Mouse (Mus musculus) ES-E14 (cell line): ENCODE measurements around the gene Tspan8. TPM values are rescaled to one million over a fixed set of nuclear protein-coding genes. Genes with fewer than 3 reads are reported as not detected.
A peak's percentile ranks its signal among the peaks of the same experiment; 100 is the strongest.

ENCODE experiments used
- DNase-seq: peaks from one replicate; pipeline ENCODE4 v3.0.0-alpha.2; 2013; ENCODE audit warnings: low read depth, low spot score
- H3K27ac ChIP-seq: 2 replicates; pipeline ENCODE4 v1.5.1; 2012; ENCODE audit warnings: low read depth, mild to moderate bottlenecking, low read length, moderate library complexity, mixed read lengths; ENCODE audit not compliant: poor library complexity, insufficient read depth, severe bottlenecking
- H3K36me3 ChIP-seq: 2 replicates; pipeline ENCODE4 v1.6.1; 2012; ENCODE audit warnings: mild to moderate bottlenecking, low read length, moderate library complexity, mixed read lengths; ENCODE audit not compliant: control insufficient read depth, poor library complexity, insufficient read depth, severe bottlenecking
- H3K4me1 ChIP-seq, 2 experiments: fragments of 150-350 bp in 1 of 2; sonication (generic) in 1 of 2; 2 replicates each; pipeline ENCODE4 v1.6.1; 2012; ENCODE audit warnings: low read length in 2 of 2, mild to moderate bottlenecking in 1 of 2, mixed read lengths in 1 of 2; ENCODE audit not compliant: control insufficient read depth in 2 of 2, insufficient read depth in 2 of 2, poor library complexity in 1 of 2
- H3K4me3 ChIP-seq, 2 experiments: fragments of 150-350 bp in 1 of 2; sonication (generic) in 1 of 2; 2 replicates each; pipeline ENCODE4 v1.5.1; 2012; ENCODE audit warnings: low read length in 2 of 2, low read depth in 1 of 2, mild to moderate bottlenecking in 1 of 2, mixed read lengths in 1 of 2; ENCODE audit not compliant: insufficient read depth in 1 of 2, poor library complexity in 1 of 2, severe bottlenecking in 1 of 2
- H3K9ac ChIP-seq: 2 replicates; pipeline ENCODE4 v1.6.1; 2012; ENCODE audit warnings: low read depth, mild to moderate bottlenecking, low read length, mixed read lengths; ENCODE audit not compliant: poor library complexity, insufficient read depth, severe bottlenecking
- H3K9me3 ChIP-seq: fragments of 150-350 bp; sonication (generic); 2 replicates; pipeline ENCODE4 v1.6.1; 2012; ENCODE audit warnings: low read depth, mild to moderate bottlenecking, low read length; ENCODE audit not compliant: control insufficient read depth, insufficient read depth
- CHD2 ChIP-seq: IDR thresholded peaks from 2 replicates; pipeline ENCODE4 v1.6.1; 2014; ENCODE audit warnings: mild to moderate bottlenecking, low read depth, low read length, inconsistent platforms
- HCFC1 ChIP-seq: IDR thresholded peaks from 2 replicates; pipeline ENCODE4 v1.6.1; 2012; ENCODE audit warnings: low read length, inconsistent platforms, borderline replicate concordance; ENCODE audit not compliant: insufficient read depth
- MAFK ChIP-seq: IDR thresholded peaks from 2 replicates; pipeline ENCODE4 v1.6.1; 2014; ENCODE audit warnings: mild to moderate bottlenecking, low read depth, low read length, inconsistent platforms; ENCODE audit not compliant: insufficient read depth
- ZC3H11A ChIP-seq: IDR thresholded peaks from 2 replicates; pipeline ENCODE4 v1.6.1; 2012; ENCODE audit warnings: low read depth, mild to moderate bottlenecking, inconsistent platforms, low read length, borderline replicate concordance
- ZNF384 ChIP-seq: IDR thresholded peaks from 2 replicates; pipeline ENCODE4 v1.6.1; 2012; ENCODE audit warnings: low read depth, low read length, inconsistent platforms
- in situ Hi-C, 2 experiments: fragments of 600-800 bp; cut with MboI; formaldehyde crosslinking; loops; one replicate each; pipeline ENCODE4 v1.15.1; 2025; ENCODE audit warnings: low sequenced_read_pairs in 2 of 2, inconsistent platforms in 1 of 2; ENCODE audit not compliant: unreplicated experiment in 2 of 2
- total RNA-seq: library from RNA; depleted of rRNA; stranded (reverse); fragments of 300-350 nt; gene quantifications from 2 replicates; pipeline ENCODE4 v1.2.3, GENCODE M21; 2012

The Tspan8 gene
- total RNA-seq, 1 experiment = 4.4 TPM

- no peak overlapping the region for H3K4me3 ChIP-seq
- in situ Hi-C loops = no loop called here
- H3K4me1 ChIP-seq = no peaks in the 10 kb centered on the region
- H3K27ac ChIP-seq = no peak overlapping the region
- H3K36me3 ChIP-seq = no peaks in the 10 kb centered on the region
- no peak for DNase-seq
- no peaks in the 10 kb centered on the region for H3K9me3 ChIP-seq
- TF ChIP-seq MAFK = no peak
- no peak for TF ChIP-seq CHD2
- TF ChIP-seq ZNF384 = no peak
- no peak for TF ChIP-seq HCFC1
- no peak for TF ChIP-seq ZC3H11A
- H3K9ac ChIP-seq = no peak overlapping the region
These were observed 39.3 kb upstream of the Tspan8 start for GRCm38 (mm10) chr10:115777366-115777765.

- Histone ChIP-seq H3K9me3 (no peaks in the 10 kb centered on the region), H3K9ac (no peak overlapping the region), H3K4me3 (no peak overlapping the region), H3K4me1 (no peaks in the 10 kb centered on the region), H3K36me3 (no peaks in the 10 kb centered on the region), H3K27ac (no peak overlapping the region)
- peak; percentile 22 for DNase-seq
- in situ Hi-C loops = no loop called here
- TF ChIP-seq ZC3H11A (no peak), ZNF384 (no peak), MAFK (no peak), CHD2 (no peak), HCFC1 (no peak)
These were observed 38.0 kb upstream of the Tspan8 start for GRCm38 (mm10) chr10:115778624-115779023.

GRCm38 (mm10) chr10:115780239-115781016, 36.2 kb upstream of the Tspan8 start:
- no peaks in the 10 kb centered on the region for H3K9me3 ChIP-seq
- no peak for TF ChIP-seq ZNF384
- 0 out of 2 replicates have a peak, but pooled peaks have one; percentile 20 for TF ChIP-seq MAFK
- no peak overlapping the region for H3K4me3 ChIP-seq
- no peak overlapping the region for H3K27ac ChIP-seq
- DNase-seq = no peak
- in situ Hi-C loops = no loop called here
- H3K36me3 ChIP-seq = no peaks in the 10 kb centered on the region
- no peaks in the 10 kb centered on the region for H3K4me1 ChIP-seq
- no peak overlapping the region for H3K9ac ChIP-seq

GRCm38 (mm10) chr10:115783232-115783631, 33.4 kb upstream of the Tspan8 start:
- no peak for DNase-seq
- Histone ChIP-seq H3K4me1 (no peaks in the 10 kb centered on the region), H3K9ac (no peak overlapping the region), H3K4me3 (no peak overlapping the region), H3K9me3 (no peaks in the 10 kb centered on the region), H3K27ac (no peak overlapping the region), H3K36me3 (no peaks in the 10 kb centered on the region)
- in situ Hi-C loops = no loop called here
- TF ChIP-seq ZC3H11A (no peak), ZNF384 (no peak), HCFC1 (no peak), MAFK (no peak), CHD2 (no peak)

- H3K9me3 ChIP-seq = no peaks in the 10 kb centered on the region
- no peak overlapping the region for H3K27ac ChIP-seq
- H3K4me3 ChIP-seq = no peak overlapping the region
- in situ Hi-C loops = no loop called here
- no peak overlapping the region for H3K9ac ChIP-seq
- no peaks in the 10 kb centered on the region for H3K4me1 ChIP-seq
- no peak for DNase-seq
- H3K36me3 ChIP-seq = no peaks in the 10 kb centered on the region
- no peak for TF ChIP-seq ZC3H11A
- TF ChIP-seq HCFC1 = no peak
- TF ChIP-seq CHD2 = no peak
- no peak for TF ChIP-seq MAFK
- TF ChIP-seq ZNF384 = no peak
These were observed 25.8 kb upstream of the Tspan8 start for GRCm38 (mm10) chr10:115790788-115791187.
